Mouse (Mus musculus) liver, embryonic 11.5 days (tissue): ENCODE results near the gene Bcap29. TPM values are rescaled to one million over a fixed set of nuclear protein-coding genes. Genes with fewer than 3 reads are reported as not detected.

Experiments
- ATAC-seq: fragments of 200-750 bp; cut with Nextera tagmentation; replicated peaks from 2 replicates; pipeline ENCODE4 v1.8.0; 2017; ENCODE audit warnings: moderate number of reproducible peaks, mild to moderate bottlenecking, moderate TSS enrichment, moderate library complexity; ENCODE audit not compliant: low FRiP score
- DNase-seq: peaks from one replicate; pipeline ENCODE4 v3.0.0-alpha.2; 2017; ENCODE audit warnings: low spot score
- H3K27ac ChIP-seq: fragments of 300-500 bp; sonication (generic); 2 replicates; pipeline ENCODE4 v1.5.1; 2014; ENCODE audit warnings: mild to moderate bottlenecking, low read depth, low read length, control low read depth
- H3K27me3 ChIP-seq: fragments of 300-500 bp; sonication (generic); replicated peaks from 2 replicates; pipeline ENCODE4 v1.6.1; 2014; ENCODE audit warnings: low read length, mixed read lengths; ENCODE audit not compliant: control insufficient read depth, insufficient read depth
- H3K36me3 ChIP-seq: fragments of 300-500 bp; sonication (generic); 2 replicates; pipeline ENCODE4 v1.6.1; 2014; ENCODE audit warnings: mild to moderate bottlenecking, low read length, moderate library complexity, mixed read lengths; ENCODE audit not compliant: control insufficient read depth, insufficient read depth
- H3K4me1 ChIP-seq: fragments of 300-500 bp; sonication (generic); replicated peaks from 2 replicates; pipeline ENCODE4 v1.6.1; 2014; ENCODE audit warnings: low read length, mixed read lengths; ENCODE audit not compliant: control insufficient read depth, insufficient read depth
- H3K4me2 ChIP-seq: fragments of 300-500 bp; sonication (generic); 2 replicates; pipeline ENCODE4 v1.6.1; 2014; ENCODE audit warnings: mild to moderate bottlenecking, control low read depth, moderate library complexity
- H3K4me3 ChIP-seq: fragments of 300-500 bp; sonication (generic); 2 replicates; pipeline ENCODE4 v1.5.1; 2014; ENCODE audit warnings: low read depth, low read length, control low read depth
- H3K9ac ChIP-seq: fragments of 300-500 bp; sonication (generic); 2 replicates; pipeline ENCODE4 v1.6.1; 2014; ENCODE audit warnings: low read depth, low read length, control low read depth
- H3K9me3 ChIP-seq: fragments of 300-500 bp; sonication (generic); 2 replicates; pipeline ENCODE4 v1.6.1; 2016; ENCODE audit warnings: low read length, inconsistent platforms, mixed read lengths; ENCODE audit not compliant: control insufficient read depth
- WGBS: fragments of 180-500 bp; shearing (Covaris S2); extraction: QIAGEN DNeasy Blood & Tissue Kit; methylation state at CpG from one replicate; pipeline ENCODE4 v1.1.7; 2014; 5-methylcytosine and 5-hydroxymethylcytosine counted together
- polyA plus RNA-seq: library from polyadenylated mRNA; unstranded; fragments of >200 nt; fragmentation: Nextera tagmentation; extraction: Ambion mirVana; gene quantifications from 2 replicates; pipeline ENCODE4 v1.2.1, GENCODE M21; 2014

Gene Bcap29
- polyA plus RNA-seq, 1 experiment from 2014 or later: 67.9 TPM

DNA sequence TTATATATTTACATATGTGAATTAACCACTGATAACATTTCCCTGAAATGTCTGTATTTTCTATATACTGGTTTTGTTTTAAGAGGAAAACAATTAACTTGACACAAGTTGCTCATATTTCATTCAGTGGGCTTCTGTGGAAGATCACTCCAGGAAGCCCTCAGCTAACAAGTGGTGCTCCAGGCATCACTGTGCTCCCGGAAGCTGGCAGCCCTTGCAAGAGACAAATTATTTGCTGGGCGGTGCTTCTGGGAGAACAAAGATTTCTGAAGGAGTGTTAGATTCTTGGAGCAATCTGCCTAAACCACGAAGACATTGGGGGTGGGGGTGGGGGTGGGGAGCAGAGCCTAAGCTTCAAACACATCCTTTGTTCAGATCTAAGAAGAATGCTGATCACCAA is 42.4 kb downstream of the Bcap29 start:
- DNase-seq: no peak
- 40% methylated on average over 3 of the region's 3 CpGs for WGBS

GRCm38 (mm10) chr12:31583726-31584125 is 50.7 kb downstream of the Bcap29 start:
- Histone ChIP-seq H3K9ac (no peak overlapping the region), H3K9me3 (peaks cover under 1% of the 10 kb centered on the region; the same call in 1 of the 2 replicates), H3K4me2 (no peak overlapping the region), H3K4me1 (no peaks in the 10 kb centered on the region), H3K4me3 (no peak overlapping the region), H3K36me3 (no peaks in the 10 kb centered on the region), H3K27ac (no peak overlapping the region), H3K27me3 (no peaks in the 10 kb centered on the region; the same call in 1 of the 2 replicates)
- DNase-seq: no peak
- 75% methylated on average over 2 of the region's 2 CpGs for WGBS
- ATAC-seq: no peak

More for the DNA sequence above, 42.4 kb downstream of the Bcap29 start:
- H3K4me2 ChIP-seq: no peak overlapping the region
- peaks cover 2% of the 10 kb centered on the region; the same call in 1 of the 2 replicates for H3K9me3 ChIP-seq
- H3K27me3 ChIP-seq: no peaks in the 10 kb centered on the region
- no peak overlapping the region for H3K27ac ChIP-seq
- H3K4me3 ChIP-seq: no peak overlapping the region
- H3K36me3 ChIP-seq: no peaks in the 10 kb centered on the region
- H3K9ac ChIP-seq: no peak overlapping the region
- no peaks in the 10 kb centered on the region for H3K4me1 ChIP-seq
- no peak for ATAC-seq

DNA sequence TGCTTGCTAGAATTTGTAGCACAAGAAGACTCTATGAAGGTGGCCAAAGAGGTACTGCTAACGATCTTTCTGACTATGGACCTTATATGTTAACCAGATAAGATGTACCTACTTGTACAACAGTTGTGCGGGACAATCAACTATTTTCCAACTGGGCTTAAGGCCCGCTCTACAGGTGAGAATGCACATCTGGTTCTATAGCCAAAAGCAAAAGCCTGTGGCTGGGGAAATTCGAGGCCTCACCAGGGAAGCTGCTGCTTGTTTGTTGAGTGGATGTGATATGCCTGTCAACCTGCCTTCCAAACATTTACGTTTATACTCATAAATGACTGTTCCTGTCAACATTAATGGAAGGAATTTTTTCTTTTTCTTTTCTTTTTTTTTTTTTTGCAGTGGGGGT is 52.4 kb downstream of the Bcap29 start:
- ATAC-seq (no peak), DNase-seq (no peak)
- Histone ChIP-seq H3K9ac (no peak overlapping the region), H3K4me2 (no peak overlapping the region), H3K36me3 (no peaks in the 10 kb centered on the region), H3K27me3 (no peaks in the 10 kb centered on the region; the same call in 1 of the 2 replicates), H3K4me3 (no peak overlapping the region), H3K4me1 (no peaks in the 10 kb centered on the region), H3K27ac (no peak overlapping the region), H3K9me3 (no peaks in the 10 kb centered on the region)
- 81% methylated on average over 5 of the region's 5 CpGs for WGBS

DNA sequence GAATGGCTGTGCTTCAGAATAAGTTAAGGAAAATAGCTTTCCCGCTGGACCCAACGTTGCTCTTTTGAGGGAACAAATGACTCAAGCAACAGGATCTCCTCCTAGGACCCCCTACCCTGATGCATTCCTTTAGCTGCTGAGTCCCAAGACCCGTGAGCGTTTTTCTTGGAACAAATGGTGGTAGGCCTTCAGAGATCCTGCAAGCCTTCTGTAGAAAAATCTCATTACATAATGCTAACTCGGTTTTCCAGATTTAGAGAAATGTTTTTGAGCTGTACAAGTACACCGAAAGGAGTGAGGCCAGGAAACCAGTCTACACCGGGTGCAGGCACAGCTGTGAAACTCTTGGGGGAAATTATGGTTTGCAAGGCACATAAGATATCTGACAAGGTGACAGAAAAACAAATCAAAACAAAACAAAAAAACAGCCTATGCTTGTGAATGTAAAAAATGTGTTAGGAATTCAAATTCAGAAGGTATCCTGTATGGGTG is 53.1 kb downstream of the Bcap29 start:
- no peak overlapping the region for H3K4me2 ChIP-seq
- H3K36me3 ChIP-seq: no peaks in the 10 kb centered on the region
- H3K27ac ChIP-seq: no peak overlapping the region
- no peak overlapping the region for H3K9ac ChIP-seq
- DNase-seq (no peak), ATAC-seq (no peak)
- 68% methylated on average over 7 of the region's 7 CpGs for WGBS
- H3K4me1 ChIP-seq: no peaks in the 10 kb centered on the region
- no peaks in the 10 kb centered on the region for H3K9me3 ChIP-seq
- no peak overlapping the region for H3K4me3 ChIP-seq
- H3K27me3 ChIP-seq: no peaks in the 10 kb centered on the region; the same call in 1 of the 2 replicates

GRCm38 (mm10) chr12:31580634-31581318 is 53.7 kb downstream of the Bcap29 start:
- no peak overlapping the region for H3K27ac ChIP-seq
- ATAC-seq (no peak), DNase-seq (no peak)
- H3K36me3 ChIP-seq: no peaks in the 10 kb centered on the region
- H3K4me1 ChIP-seq: no peaks in the 10 kb centered on the region
- H3K9ac ChIP-seq: no peak overlapping the region
- no peak overlapping the region for H3K4me3 ChIP-seq
- no peak overlapping the region for H3K4me2 ChIP-seq
- H3K27me3 ChIP-seq: no peaks in the 10 kb centered on the region; the same call in 1 of the 2 replicates
- H3K9me3 ChIP-seq: no peaks in the 10 kb centered on the region
- WGBS: 76% methylated on average over 5 of the region's 5 CpGs

DNA sequence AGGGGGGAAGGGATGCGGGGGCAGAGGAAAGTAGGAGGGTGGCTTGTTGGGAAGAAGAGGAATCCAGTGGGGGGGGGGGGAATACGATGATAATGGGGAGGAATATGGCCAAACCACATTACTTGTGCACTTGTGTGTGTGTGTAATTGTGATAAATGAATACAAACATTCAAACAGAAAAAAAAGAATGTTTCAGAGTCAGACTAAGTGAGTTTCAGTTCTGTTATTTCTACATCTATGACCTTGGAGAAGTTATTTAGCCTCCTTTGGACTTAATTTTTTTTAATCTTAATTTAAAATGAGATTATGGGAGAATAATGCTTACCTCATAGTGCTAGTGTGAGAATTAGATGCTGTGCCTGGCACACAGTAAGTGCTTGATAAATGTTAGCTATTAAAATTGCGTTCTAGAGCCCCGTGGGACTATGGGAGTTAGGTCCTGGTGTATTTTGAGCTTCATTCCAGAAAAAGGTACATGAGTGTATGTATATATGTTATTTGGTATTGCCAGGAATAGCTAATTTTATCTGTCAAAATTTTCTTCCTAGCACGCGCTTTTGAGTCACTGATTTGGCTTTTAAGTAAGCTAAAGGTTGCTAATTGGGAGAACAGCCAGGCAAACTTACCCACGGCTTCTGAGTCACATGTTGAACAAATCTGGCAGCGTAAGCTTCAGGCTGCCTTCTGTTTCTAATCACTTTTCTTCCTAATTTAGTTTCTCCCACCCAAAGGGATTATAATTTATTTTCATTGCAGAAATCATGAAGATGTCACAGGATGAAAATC is 55.6 kb downstream of the Bcap29 start:
- Histone ChIP-seq H3K27ac (no peak overlapping the region), H3K36me3 (no peaks in the 10 kb centered on the region), H3K4me3 (no peak overlapping the region), H3K9ac (no peak overlapping the region), H3K27me3 (no peaks in the 10 kb centered on the region), H3K9me3 (no peaks in the 10 kb centered on the region), H3K4me2 (no peak overlapping the region), H3K4me1 (no peaks in the 10 kb centered on the region)
- 79% methylated on average over 8 of the region's 8 CpGs for WGBS
- no peak for ATAC-seq
- no peak for DNase-seq

DNA sequence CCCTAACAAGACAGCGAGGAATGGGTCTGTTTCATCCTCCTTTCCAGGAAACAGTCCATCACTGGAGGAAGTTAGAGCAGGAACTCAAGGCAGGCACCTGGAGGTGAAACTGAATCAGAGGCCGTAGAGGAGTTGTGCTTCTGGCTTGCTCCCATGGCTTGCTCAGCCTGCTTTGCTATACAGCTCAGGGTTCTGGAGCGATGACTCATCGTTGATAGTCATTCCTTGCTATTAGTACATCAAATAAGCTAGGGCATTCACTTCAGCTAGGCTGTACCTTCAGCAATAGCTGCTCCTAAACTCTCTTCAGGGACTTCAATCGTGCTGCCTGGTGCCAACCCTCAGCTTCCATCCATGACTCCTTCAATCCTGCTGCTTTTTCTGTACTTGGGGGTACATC is 60.0 kb downstream of the Bcap29 start:
- H3K9me3 ChIP-seq: no peaks in the 10 kb centered on the region
- no peaks in the 10 kb centered on the region for H3K27me3 ChIP-seq
- no peaks in the 10 kb centered on the region for H3K36me3 ChIP-seq
- H3K4me1 ChIP-seq: no peaks in the 10 kb centered on the region
- no peak overlapping the region for H3K4me3 ChIP-seq
- no peak overlapping the region for H3K9ac ChIP-seq
- WGBS: 78% methylated on average over 5 of the region's 5 CpGs
- DNase-seq: no peak
- no peak for ATAC-seq
- H3K4me2 ChIP-seq: no peak overlapping the region
- no peak overlapping the region for H3K27ac ChIP-seq

DNA sequence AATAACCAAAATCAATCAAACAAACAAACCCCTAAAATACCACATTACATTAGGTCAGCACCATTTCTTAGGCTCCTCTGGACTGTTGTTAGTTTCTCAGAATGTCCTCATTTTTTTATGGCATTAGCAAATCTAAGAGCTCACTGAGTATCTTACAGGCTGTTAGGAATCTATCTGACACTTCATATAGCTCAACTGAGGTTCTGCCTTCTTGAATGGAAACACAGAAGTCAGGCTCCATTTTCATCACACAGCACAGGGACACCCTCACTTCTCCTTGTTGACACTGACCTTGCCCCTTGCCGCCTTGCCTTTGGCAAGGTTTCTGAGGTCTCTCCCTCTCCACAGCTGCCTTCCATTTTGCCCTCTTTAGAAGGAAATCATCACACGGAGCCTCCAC is 64.7 kb downstream of the Bcap29 start:
- Histone ChIP-seq H3K9ac (no peak overlapping the region), H3K4me1 (no peaks in the 10 kb centered on the region), H3K36me3 (no peaks in the 10 kb centered on the region), H3K27ac (no peak overlapping the region), H3K27me3 (no peaks in the 10 kb centered on the region), H3K9me3 (no peaks in the 10 kb centered on the region), H3K4me2 (no peak overlapping the region), H3K4me3 (no peak overlapping the region)
- 55% methylated on average over 2 of the region's 2 CpGs for WGBS
- no peak for DNase-seq
- no peak for ATAC-seq
